Mouse (Mus musculus) hematopoietic stem cell, adult 5-6 weeks (primary cell): Measurements from ENCODE around the gene Hsf5. TPM values are rescaled to one million over a fixed set of nuclear protein-coding genes. Genes with fewer than 3 reads are reported as not detected.

ENCODE experiments used
- ATAC-seq, 2 experiments: fragments of 125-278 bp in 1 of 2; replicated peaks in 1 of 2; 2 replicates each; pipeline ENCODE4 v1.8.0; 2016 to 2017; ENCODE audit warnings: inconsistent platforms in 2 of 2, mild to moderate bottlenecking in 2 of 2, moderate number of reproducible peaks in 2 of 2, low read depth in 1 of 2, moderate TSS enrichment in 1 of 2; ENCODE audit not compliant: low FRiP score in 2 of 2, poor library complexity in 2 of 2, severe bottlenecking in 2 of 2, insufficient read depth in 1 of 2, low TSS enrichment in 1 of 2
- total RNA-seq: library from RNA; stranded (forward); fragments of 172-1452, 232-1000 nt; gene quantifications from 2 replicates; pipeline ENCODE4 v1.2.3, GENCODE M21; 2017

Hsf5 gene
- total RNA-seq, 1 experiment from 2014 or later: not detected

DNA sequence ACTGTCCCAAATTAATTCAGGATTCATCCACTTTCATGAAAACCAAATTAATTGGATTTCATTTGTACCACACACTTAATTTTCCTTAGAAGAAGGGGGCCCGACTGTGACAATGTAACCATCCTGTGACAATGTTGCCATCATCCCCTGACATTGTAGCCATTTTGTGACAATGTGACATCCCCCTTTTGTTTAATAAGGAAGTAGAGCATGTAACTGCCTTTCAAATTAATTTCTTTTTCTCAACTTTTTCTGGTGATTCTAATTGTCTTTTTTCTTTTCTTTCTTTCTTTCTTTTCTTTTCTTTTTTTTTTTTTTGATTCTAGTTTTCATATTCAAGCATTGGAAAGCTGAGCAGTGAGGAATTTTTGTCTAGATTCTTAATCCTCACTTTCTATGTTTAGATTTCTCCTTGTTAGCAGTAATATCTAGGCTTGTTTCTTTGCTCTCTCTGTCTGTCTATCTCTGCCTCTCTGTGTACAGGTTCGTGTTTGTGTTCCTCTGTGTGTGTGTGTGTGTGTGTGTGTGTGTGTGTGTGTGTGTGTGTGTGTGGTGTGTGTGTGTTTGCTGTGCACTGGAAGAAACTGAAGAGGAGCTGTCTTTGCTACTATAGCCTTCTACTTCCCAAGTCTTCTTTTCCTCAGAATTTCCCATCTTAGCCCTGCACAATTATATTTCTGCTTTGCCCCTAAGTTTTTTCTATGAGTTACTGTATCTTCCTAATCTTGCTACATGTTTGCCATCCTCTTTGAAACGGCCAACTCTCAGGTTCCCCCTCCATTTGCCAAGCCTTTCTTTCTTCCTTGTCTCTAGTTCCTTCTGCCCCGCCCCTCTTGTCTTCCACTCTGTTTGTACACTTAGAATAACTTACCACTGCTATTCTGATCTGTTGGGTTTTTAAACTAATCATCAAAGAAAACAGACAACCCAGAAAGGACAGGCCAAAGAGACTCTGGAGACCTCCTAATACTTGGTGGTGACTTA is 50.4 kb downstream of the Hsf5 start:
- ATAC-seq: no peak

DNA sequence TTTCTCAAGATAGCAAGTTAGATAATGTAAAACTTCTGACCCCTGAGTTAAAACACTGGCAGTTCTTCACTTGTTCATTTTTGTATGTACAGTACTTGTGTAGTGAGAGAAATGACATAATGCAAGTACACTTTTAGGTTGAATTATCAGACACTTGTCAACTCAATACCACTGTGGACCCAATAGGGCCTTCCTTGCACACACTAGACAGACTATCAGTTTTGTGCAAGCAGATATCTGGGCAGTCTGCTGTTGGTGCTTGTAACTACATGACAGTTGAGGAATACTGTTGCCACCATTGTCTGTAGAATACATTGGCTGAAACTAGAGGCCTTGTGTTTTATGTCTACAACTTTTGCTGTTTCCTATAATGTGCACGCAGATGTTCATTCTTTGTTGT is 56.3 kb downstream of the Hsf5 start:
- no peak for ATAC-seq

DNA sequence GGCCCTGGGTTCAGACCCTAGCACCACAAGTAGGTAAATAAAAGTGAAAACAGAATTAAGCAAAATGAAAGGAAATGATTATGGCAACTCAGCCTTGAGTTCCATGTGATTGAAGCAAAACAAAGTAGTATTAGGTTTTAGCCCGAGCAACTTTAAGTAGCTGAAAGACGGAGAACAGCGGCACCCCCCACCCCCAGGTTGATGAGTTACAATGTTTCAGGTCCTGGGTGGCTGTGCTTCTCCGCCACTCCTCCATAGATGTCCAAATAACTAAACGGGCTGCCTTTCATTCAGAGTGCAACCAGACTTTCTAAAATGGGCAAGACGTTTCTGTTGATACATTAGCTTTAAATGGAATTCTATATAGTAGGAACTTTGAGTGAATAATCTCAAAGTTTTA is 58.6 kb downstream of the Hsf5 start:
- no peak for ATAC-seq

DNA sequence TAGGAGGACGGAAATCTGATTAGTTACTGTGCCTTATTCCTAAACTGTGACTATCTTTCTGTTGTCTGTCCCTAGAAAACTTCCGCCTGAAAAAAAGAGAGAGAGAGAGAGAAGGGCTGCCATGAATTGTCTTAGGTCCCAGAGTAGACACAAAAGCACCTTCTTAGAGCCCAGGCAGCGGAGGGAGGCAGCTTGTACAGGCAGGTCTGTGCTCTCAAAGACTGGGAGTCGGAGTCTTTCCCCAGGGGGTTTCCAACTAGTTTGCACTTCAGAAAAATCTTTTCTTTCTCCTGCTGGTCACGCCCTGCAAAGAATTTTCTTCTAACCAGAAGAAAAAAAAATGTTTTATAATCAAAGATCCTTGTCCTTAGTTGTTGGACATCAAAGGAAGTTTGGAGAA is 60.8 kb downstream of the Hsf5 start:
- no peak for ATAC-seq

DNA sequence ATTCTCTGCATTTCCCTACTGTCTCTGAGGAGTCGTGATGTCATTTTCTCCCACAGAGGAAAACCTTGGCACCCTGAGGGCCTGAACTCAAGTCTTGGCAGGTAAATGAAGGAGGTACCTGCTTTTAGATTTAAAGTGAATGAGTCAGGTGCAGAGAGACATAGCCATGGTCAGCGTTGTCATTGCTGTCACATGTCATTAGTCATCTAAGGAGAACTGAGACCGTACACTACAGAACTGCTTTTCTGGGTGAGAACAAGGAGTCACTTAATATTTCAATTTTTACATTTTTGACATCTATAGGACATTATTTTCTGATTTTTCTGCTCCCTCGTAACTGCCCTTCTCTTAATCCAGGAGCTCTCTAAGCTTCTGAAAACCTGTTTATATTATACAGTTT is 61.6 kb downstream of the Hsf5 start:
- ATAC-seq: no peak

DNA sequence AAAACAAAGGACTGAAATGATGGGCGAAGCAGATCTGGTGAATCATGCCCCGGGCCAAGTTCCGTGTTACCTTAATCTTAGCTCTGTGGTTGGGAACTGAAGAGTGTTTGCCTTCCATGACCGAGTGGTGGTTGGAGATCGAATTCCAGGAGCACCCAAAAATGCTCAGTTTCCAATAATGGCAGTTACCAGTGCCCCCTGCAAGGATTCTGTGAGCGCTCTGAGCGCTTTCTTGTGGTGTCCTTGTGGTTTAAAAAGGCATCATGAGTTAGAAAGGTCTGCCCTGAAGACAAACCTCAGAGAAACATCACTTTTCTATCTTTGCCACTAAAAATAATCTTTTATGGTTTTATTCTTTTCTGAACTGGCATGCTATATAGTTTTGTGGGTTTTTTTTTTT is 62.0 kb downstream of the Hsf5 start:
- no peak for ATAC-seq

DNA sequence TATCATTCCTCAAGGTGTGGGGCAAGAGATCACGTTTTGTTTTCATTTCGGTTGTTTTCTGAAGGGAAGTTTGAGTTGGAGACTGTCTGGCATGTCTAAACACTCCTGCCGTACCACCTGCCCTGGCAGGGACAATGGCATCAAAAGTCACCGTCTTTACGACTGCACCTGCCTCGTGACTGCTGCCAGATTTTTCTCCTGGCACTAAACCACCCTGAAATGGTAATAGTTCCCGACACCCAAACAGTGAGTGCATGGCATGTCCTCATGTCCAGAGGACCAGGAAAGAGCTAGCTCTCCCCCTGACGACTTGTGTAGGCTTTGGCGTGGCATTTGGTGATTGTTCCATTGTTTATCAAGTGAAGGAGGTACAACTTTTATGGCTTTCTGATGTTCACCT is 63.8 kb downstream of the Hsf5 start:
- ATAC-seq: no peak

DNA sequence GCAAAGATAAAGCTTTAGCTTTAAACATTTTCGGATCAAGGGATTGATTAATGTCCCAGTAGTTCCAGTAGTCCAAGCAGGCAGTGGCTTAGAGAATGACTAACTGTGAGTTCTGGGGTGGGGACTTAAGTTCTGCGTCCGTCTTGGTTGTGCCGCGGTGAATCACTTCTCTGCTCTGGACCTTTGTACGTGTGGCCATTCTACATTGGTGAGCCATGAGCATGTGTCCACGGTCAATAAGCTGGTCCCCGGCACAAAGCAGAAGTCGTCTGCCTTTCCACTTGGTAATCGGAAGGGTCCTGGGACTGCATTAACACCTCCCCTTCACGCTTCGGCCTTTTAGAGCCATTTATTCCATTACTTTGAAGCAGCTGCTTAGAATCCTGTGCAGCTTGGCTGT is 65.1 kb downstream of the Hsf5 start:
- no peak for ATAC-seq

DNA sequence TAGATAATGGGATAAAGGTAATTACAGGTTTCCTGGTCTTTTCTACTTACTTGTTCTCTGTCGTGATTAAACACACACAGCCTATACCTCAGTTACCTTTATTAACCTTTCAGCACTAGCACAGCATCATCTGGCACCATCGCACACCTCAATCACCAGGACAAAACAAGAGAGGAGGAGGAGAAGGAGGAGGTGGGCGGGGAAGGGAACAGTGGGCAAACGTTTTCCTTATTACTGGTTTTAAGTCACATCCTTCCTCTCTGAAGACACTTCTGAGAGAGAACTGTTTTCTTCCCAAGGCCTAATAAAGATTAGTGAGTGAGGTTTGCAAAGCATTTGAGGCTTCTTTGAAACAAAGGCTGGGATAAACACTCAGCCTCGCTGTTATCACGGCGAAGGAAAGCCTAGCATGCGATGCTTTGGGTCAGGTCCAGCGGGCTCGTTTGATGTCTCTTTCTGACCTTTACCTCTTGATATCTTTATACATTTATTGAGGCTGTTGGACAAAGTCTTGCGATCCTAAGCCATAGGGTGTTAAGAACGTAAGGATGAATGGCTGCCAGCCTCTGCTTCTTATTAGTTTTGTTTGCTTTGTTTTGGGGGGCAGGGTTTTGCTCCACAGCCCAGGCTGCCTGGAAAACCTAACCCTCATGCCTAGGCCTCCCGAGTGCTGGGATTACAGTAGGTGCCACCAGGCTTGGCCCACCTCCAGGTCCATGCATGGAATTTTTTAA is 66.0 kb downstream of the Hsf5 start:
- ATAC-seq: no peak

DNA sequence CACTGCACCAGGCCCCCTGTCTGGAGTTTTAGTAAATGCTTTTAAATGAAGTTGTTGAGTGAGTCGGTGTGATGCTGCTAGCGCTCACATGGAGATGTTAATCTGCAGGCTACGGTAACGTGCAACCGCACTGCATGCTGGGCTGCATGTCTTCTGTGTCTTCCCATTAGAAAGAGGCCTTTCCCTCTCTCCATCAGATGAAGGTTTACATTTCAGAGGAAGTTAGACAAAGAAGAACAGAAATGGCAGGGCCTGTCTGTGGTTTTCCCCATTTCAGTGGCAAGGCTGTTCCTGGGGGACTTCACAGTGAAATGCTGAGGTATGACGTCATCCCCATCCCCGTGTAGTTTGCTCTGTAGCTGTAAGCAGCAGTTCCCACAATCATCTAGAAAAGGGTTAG is 69.4 kb downstream of the Hsf5 start:
- ATAC-seq: no peak

DNA sequence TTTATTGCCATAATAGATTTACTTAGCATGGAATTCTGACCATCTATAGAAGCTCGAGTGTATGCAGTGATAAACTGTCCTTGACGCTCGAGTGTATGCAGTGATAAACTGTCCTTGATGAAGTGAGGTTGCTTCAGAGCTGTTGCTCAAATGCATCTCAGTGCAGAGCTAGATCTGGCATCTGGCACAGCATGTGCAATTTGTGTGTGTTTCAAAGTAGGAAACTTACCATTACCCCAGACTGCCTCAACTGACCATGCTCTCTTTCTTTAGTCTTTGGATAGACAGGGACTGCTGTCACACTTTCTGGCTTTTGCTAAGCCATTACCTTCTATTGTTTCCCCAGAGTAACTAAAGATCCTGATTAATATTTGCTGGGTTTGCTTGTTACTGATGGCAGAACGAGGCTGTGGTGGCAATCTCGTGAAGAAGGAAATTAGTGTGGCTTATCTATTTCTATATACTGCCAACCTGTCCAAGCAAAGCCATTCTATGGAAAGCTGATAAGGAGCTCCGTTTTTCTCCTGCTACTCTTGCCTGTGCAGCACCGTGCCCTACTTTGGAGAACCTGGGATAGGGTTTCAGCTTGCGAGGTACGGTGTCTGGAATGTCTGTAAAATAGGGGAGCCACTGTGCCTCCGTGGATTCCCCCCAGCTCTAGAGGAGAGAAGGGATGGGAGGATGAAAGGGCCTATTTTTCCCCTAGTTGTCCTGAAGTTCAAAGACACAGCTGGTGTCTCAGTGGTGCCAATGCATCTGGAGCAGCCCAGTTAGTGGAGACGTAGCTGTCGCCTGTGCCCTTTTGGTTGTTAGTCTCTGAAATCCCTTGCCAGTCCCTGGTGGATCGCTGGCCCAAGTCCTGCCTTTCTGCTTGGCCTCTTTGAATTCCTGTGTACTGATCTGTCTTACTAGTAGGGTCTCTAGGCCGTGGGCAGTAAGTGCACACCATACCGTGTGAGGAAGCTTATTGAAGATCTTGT is 70.6 kb downstream of the Hsf5 start:
- ATAC-seq: no peak

DNA sequence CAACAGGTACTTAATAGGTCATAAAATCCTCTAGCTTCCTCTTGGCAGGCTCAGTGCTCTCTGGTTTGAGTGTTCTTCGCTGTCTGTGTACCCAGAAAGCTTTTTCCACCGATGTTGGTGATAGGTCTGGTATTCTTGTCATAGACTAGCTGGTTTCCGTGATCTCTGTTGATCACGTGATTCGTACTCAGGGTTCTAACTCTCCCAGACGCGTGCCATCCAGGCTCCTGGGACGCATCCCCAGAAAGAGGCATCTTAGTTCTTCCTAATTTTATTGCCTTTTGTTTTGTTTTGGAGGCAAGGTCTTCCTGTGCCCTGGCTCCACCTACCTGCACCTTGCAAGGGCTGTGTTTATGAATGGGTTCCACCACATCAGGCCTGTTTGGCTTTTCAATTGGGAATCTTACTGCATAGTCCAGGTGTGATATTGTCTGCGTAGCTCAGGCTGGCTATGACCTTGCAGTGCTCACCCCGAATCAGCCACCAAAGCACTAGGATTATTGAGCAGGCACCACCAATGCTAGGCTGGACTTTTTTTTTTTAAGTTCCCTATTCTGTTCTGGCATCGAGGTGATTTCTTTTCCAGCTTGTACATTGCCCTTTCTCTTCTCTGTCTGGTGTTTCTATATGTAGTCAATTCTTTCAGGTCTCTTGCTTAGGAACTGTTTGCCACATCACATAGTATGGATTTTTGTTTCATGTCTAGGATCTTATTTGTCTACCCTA is 71.7 kb downstream of the Hsf5 start:
- no peak for ATAC-seq

DNA sequence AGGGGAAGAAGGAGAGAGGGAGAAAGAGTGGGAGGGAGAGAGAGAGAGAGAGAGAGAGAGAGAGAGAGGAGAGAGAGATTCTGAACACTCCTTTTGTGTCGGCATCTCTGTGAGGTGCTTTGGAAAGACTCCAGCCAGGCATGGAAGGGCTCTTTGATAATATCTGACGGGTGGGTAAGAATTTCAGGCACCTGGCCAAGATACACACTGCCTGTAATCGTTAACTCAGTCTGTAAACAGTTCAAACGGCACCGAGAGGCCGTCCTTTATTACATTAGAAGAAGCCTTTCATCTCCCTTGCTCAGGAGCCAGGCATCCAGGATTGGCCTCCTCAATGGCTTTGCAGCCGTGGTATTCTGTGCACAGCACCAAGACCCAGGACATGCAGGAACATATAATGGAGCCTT is 72.4 kb downstream of the Hsf5 start:
- ATAC-seq: peak in 1 of 2 experiments; percentile 36; a peak in 1 of 4 replicates

DNA sequence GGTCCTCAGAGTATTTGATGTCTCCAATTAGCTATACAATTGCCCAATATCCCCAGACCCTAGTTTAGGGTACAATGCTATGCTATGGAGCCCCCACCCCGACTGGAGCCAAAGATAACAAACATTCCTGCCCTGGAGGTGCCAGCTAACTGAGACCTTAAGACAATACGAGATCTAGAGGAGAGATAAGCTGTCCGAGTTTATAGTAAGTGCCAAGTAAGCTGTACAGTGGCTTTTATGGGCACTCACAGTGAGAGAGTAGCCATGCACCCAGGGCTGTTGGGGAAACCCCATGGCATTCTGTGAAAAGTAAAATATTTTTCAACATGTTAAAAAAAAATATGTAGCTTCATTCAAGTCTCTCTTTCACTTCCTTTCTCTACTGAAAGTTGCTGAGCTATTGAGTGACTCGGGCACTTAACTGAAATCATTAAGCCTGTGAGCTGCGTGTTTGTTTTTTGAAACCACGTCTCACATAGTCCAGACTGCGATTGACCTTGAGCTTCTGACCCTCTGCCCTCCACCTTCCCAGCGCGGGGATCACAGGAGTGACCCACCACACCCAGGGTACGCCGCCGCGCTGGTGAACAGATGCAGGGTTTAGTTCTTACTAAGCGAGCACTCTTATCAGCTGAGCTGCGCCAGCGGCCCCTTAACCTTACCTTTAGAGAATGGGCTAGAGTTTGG is 73.2 kb downstream of the Hsf5 start:
- ATAC-seq: peak in 1 of 2 experiments; percentile 25; a peak in 1 of 4 replicates

DNA sequence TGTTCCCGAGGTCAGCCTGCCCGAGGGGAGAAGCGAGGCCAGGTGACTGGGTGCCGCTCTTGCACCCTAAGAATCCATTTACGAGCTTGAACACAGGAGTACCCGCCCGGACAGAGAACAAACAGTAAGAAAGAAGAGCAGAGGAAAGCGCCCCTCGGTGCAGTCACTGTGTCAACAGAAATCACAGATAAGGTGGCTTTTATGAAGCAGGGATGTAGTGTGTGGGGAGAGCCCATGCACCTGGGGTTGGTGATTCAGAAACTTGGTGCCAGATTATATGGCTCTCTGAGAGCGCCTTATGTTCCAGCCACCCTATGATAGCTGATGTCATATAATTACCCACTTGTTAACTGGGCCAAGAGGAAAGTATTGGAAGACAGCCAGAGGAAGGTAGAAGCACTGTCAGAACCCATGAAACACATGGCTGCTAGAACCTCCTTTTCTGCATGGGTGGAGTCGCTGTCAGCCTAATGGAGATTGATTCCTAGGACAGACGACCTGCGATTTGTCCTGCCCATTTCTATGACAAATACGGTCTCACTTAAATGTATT is 80.2 kb downstream of the Hsf5 start:
- no peak for ATAC-seq

DNA sequence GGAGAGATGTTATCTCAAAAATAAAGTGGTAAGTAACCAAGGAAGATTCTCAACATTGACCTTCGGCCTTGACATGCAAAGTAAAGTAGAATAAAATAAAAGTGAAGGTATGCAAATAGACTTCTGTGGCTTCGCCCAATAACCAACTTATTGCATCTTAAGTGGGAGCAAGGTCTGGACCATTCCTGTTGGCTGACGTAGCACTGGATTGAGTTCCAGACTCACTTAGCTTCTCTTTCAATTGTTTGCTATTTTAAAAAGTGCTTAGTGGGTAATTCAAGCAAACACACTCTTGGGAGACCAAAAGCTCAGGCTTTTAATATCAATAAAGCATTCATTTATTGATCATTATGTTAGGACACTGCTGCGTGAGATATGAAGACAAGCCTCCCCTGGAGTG is 81.2 kb downstream of the Hsf5 start:
- ATAC-seq: no peak
